20 mouse cellular contexts compared by ENCODE assay signal in the genomic region with DNA sequence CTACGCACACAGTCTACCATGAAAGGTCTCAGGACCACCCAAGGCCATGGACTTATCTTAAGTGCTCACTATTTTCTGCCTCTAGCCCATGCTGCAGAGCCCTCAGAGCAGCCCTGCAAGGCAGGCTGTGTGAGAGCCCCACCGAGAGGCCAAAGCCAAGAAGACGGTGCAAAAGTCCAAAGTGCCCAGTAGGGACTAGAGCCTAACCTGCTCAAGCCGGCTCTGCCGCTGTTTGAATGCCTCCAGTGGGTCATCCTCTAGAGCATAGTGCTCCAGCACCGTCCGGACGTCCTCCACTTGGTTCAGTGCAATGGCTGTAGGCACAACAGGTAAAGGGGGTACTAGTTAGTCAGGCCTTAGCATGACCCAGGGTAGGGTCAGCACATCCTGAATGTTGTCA. TPM values are rescaled to one million over a fixed set of nuclear protein-coding genes. Genes with fewer than 3 reads are reported as not detected.
"Had no signal": no experiment of that assay in that cellular context is flagged by ENCODE, and none has a peak within 500 bp of the region (broad histone marks: within the 10 kb centered on the region; RNA-seq: fewer than 3 reads in every experiment).

No protein-coding gene starts in this region.

- H3K27ac ChIP-seq: intestine, embryonic 15.5 days; limb, embryonic 10.5 days; limb, embryonic 13.5 days; liver, embryonic 13.5 days; macrophage; midbrain, embryonic 12.5 days; midbrain, embryonic 15.5 days; neural tube, embryonic 12.5 days; neural tube, embryonic 15.5 days had no signal

- H3K27me3 ChIP-seq: midbrain, embryonic 15.5 days; neural tube, embryonic 12.5 days; neural tube, embryonic 15.5 days had no signal

- H3K9me3 ChIP-seq: intestine, embryonic 15.5 days; limb, embryonic 10.5 days; limb, embryonic 13.5 days; liver, embryonic 13.5 days; midbrain, embryonic 12.5 days; midbrain, embryonic 15.5 days; neural tube, embryonic 12.5 days; neural tube, embryonic 15.5 days had no signal

- H3K4me3 ChIP-seq: intestine, embryonic 15.5 days; limb, embryonic 10.5 days; limb, embryonic 13.5 days; liver, embryonic 13.5 days; midbrain, embryonic 12.5 days; midbrain, embryonic 15.5 days; neural tube, embryonic 12.5 days; neural tube, embryonic 15.5 days had no signal

- DNase-seq: liver, embryonic 13.5 days; lung, adult 2 months; lung, postnatal 14 days; retina, postnatal 1 day; right cerebral cortex, postnatal 25 days; spleen, adult 18-20 months; thymus, adult 18-20 months; thymus, postnatal 36 days had no signal

- ATAC-seq: intestine, embryonic 15.5 days; midbrain, embryonic 15.5 days had no signal

- H3K9ac ChIP-seq: intestine, embryonic 15.5 days; limb, embryonic 13.5 days; liver, embryonic 13.5 days; midbrain, embryonic 12.5 days; midbrain, embryonic 15.5 days; neural tube, embryonic 12.5 days; neural tube, embryonic 15.5 days had no signal

- H3K4me2 ChIP-seq: intestine, embryonic 15.5 days; limb, embryonic 13.5 days; liver, embryonic 13.5 days; midbrain, embryonic 12.5 days; midbrain, embryonic 15.5 days; neural tube, embryonic 12.5 days; neural tube, embryonic 15.5 days had no signal

RNA-seq across cellular contexts. Expression of a gene that starts 4.2 kb away (rescaled TPM):
- polyA plus RNA-seq: liver, adult 2 months; liver, embryonic 16.5 days; macrophage; urinary bladder, adult 2 months had no signal

RNA-seq across cellular contexts. Expression of a gene that starts 15.2 kb away (rescaled TPM):
- polyA plus RNA-seq: intestine, embryonic 15.5 days; limb, embryonic 10.5 days; liver, adult 2 months; liver, embryonic 13.5 days; liver, embryonic 16.5 days; lung, adult 2 months; lung, embryonic 16.5 days; macrophage; urinary bladder, adult 2 months had no signal
